Mouse (Mus musculus) testis, adult 2 months (tissue): ENCODE data around the gene Slc38a11. TPM values are rescaled to one million over a fixed set of nuclear protein-coding genes. Genes with fewer than 3 reads are reported as not detected.

ENCODE experiments used
- H3K27ac ChIP-seq: fragments of 200-500 bp; 2 replicates; pipeline ENCODE4 v1.5.1; 2012; ENCODE audit warnings: low read depth, low read length; ENCODE audit not compliant: control insufficient read depth, insufficient read depth
- H3K27me3 ChIP-seq: fragments of 200-500 bp; 2 replicates; pipeline ENCODE4 v1.6.1; 2012; ENCODE audit warnings: mild to moderate bottlenecking, low read length, moderate library complexity; ENCODE audit not compliant: control insufficient read depth, insufficient read depth
- H3K36me3 ChIP-seq: fragments of 200-500 bp; 2 replicates; pipeline ENCODE4 v1.6.1; 2012; ENCODE audit warnings: mild to moderate bottlenecking, low read length; ENCODE audit not compliant: control insufficient read depth, insufficient read depth
- H3K4me1 ChIP-seq: fragments of 200-500 bp; 2 replicates; pipeline ENCODE4 v1.6.1; 2012; ENCODE audit warnings: low read length; ENCODE audit not compliant: control insufficient read depth, insufficient read depth
- H3K4me3 ChIP-seq: fragments of 200-500 bp; 2 replicates; pipeline ENCODE4 v1.5.1; 2012; ENCODE audit warnings: low read depth, mild to moderate bottlenecking, low read length, moderate library complexity, mixed read lengths; ENCODE audit not compliant: control insufficient read depth
- CTCF ChIP-seq: fragments of 200-500 bp; IDR thresholded peaks from 2 replicates; pipeline ENCODE4 v1.5.1; 2012; ENCODE audit warnings: low read depth, mild to moderate bottlenecking, inconsistent platforms, low read length, moderate library complexity; ENCODE audit not compliant: control insufficient read depth, insufficient read depth, insufficient replicate concordance
- POLR2A ChIP-seq: fragments of 200-500 bp; IDR thresholded peaks from 2 replicates; pipeline ENCODE4 v1.6.1; 2012; ENCODE audit warnings: low read depth, mild to moderate bottlenecking, inconsistent platforms, low read length, moderate library complexity; ENCODE audit not compliant: control insufficient read depth
- polyA plus RNA-seq: library from polyadenylated mRNA; depleted of rRNA; stranded (reverse); fragments of >200 nt; gene quantifications from 2 replicates; pipeline ENCODE4 v1.2.3, GENCODE M21; 2012; rRNA removed

Slc38a11 gene
- polyA plus RNA-seq, 1 experiment = 0.06 TPM

DNA sequence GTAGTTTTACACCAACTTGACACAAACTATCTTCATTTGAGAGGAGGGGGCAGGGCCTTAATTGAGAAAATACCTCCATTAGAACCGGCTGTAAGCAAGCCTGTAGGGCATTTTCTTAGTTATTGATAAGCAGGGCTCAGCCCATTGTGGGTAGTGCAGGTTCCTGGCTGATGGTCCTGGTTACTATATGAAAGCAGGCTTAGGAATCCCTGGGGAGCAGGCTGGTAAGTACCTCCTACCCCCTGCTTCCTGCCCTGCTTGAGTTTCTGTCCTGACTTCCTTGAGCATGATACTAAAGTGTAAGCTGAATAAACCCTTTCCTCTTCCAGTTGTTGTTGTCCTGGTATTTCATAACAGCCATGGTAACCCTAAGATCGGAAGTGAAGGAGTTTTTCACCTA lies 89.9 kb downstream of the Slc38a11 start:
- Histone ChIP-seq H3K27ac (no peak overlapping the region), H3K4me3 (no peak overlapping the region), H3K4me1 (no peaks in the 10 kb centered on the region), H3K27me3 (no peaks in the 10 kb centered on the region), H3K36me3 (no peaks in the 10 kb centered on the region)
- TF ChIP-seq POLR2A (no peak), CTCF (no peak)

- TF ChIP-seq CTCF (no peak), POLR2A (no peak)
- peak overlapping the region; percentile 48 for H3K4me3 ChIP-seq
- no peak overlapping the region for H3K27ac ChIP-seq
- H3K36me3 ChIP-seq = no peaks in the 10 kb centered on the region
- no peaks in the 10 kb centered on the region for H3K27me3 ChIP-seq
- no peaks in the 10 kb centered on the region for H3K4me1 ChIP-seq
Measured at GRCm38 (mm10) chr2:65268731-65269130, 95.1 kb downstream of the Slc38a11 start.

- Histone ChIP-seq H3K27me3 (no peaks in the 10 kb centered on the region), H3K27ac (no peak overlapping the region), H3K4me3 (peak overlapping the region; percentile 54; the same call in 1 of the 2 replicates), H3K4me1 (no peaks in the 10 kb centered on the region), H3K36me3 (no peaks in the 10 kb centered on the region)
- TF ChIP-seq POLR2A = 0 out of 2 replicates have a peak, but pooled peaks have one; percentile 14
- TF ChIP-seq CTCF = no peak
Measured at GRCm38 (mm10) chr2:65267834-65268233, 96.0 kb downstream of the Slc38a11 start.

DNA sequence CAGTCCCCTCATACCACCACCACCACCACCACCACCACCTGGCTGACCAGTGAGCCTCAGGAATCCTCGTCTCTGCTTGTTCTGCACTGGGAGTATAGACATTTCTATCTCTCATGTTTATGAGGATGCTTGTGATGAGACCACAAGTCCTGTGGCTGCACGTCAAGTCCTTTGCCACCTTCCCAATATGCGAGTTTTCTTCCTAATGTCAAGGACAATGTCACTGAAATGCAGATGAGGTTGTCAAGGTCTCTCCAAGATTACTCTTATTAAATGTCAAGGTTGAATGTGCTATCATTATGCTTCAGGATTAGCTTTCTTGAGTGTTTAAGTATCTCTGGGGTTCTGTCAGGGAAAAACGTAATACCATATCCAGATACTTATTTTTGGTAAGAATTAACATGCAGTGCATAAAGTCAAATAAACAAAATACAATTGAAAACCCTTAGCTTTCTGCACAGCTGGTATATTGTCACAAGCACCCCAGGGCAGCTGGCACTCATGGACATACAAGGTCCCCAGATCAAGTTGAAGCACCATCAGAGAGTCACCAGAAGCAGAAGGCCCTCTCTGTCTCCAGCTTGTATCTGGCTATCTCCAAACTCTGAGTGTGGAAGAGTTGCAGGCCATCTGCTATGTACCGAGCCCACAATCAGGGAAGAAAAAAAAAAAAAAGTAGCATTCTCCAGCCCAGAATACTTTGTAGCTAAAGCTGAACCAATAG lies 97.1 kb downstream of the Slc38a11 start:
- Histone ChIP-seq H3K4me1 (no peaks in the 10 kb centered on the region), H3K27me3 (no peaks in the 10 kb centered on the region), H3K4me3 (peak overlapping the region; percentile 49; the same call in 1 of the 2 replicates), H3K36me3 (no peaks in the 10 kb centered on the region), H3K27ac (no peak overlapping the region)
- TF ChIP-seq CTCF (no peak), POLR2A (no peak)

Other genes with a start within 250 kb of the Slc38a11 start
- 3.5 and 3.6 TPM in 2 replicates for gene Cobll1, start 124.6 kb downstream of the Slc38a11 start, polyA plus RNA-seq
- 0.06 and 0.21 TPM in 2 replicates for gene Scn3a, start 203.6 kb upstream of the Slc38a11 start, polyA plus RNA-seq